Mouse (Mus musculus) adrenal gland, adult 18-20 months (tissue): ENCODE data around the gene Olfr1205. TPM values are rescaled to one million over a fixed set of nuclear protein-coding genes. Genes with fewer than 3 reads are reported as not detected.

Experiments
- DNase-seq, 2 experiments: peaks; one replicate each; pipeline ENCODE4 v3.0.0; 2021 to 2022; ENCODE audit warnings: low spot score in 2 of 2
- long read RNA-seq, 2 experiments: library from polyadenylated mRNA; stranded (forward); transcript quantifications; one replicate each; pipeline ENCODE4 v2.0.0; 2021
- total RNA-seq, 2 experiments: library from RNA; stranded (reverse); gene quantifications; 1 replicate in 1 of 2; 2 replicates in 1 of 2; pipeline ENCODE4 v1.2.3; 2021

Olfr1205 gene
- not detected for total RNA-seq
- long read RNA-seq, experiment 1: 0 reads
- long read RNA-seq, experiment 2: 0 reads

- DNase-seq: no peak
Observed at GRCm38 (mm10) chr2:88829437-88829836, at the start of gene Olfr1205. Olfr1205 (plus strand) TSS chr2:88829737.

- no peak for DNase-seq
Observed at GRCm38 (mm10) chr2:88792736-88793135, 36.8 kb upstream of the Olfr1205 start, which contains the start of gene Olfr1201. Olfr1201 (plus strand) TSS chr2:88793036.

GRCm38 (mm10) chr2:88814196-88814595 is 15.3 kb upstream of the Olfr1205 start, which contains the start of gene Olfr1202:
Olfr1202 (plus strand) TSS chr2:88814496.
- DNase-seq: no peak

DNA sequence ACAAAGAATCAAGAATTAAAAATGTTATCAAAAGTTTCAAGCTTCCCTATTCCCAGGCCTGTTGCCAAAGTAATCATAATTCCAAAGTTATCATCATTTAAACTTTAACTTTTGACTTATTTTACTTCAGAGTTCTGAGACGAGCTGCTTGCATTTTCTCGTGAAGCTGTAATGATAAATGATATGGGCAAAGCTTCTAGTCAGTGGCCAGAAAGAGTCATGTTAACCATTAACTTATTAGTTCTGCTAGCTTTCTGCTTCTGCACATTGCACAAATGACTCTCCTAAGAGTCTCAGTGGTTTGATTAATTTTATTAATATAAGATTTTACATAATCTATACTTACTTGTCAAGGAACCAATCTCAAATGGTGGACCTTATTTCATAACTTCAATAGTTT is 8.9 kb downstream of the Olfr1205 start:
- no peak for DNase-seq

GRCm38 (mm10) chr2:88848992-88849391 is 19.5 kb downstream of the Olfr1205 start, which contains the start of gene Olfr1204:
Olfr1204 (plus strand) TSS chr2:88849292.
- DNase-seq: no peak

- no peak for DNase-seq
Observed at GRCm38 (mm10) chr2:88862931-88863330, 33.4 kb downstream of the Olfr1205 start, which contains the start of gene Olfr1206. Olfr1206 (plus strand) TSS chr2:88863231.

Other genes with a start within 250 kb of the Olfr1205 start
- gene Olfr1189, start 243.3 kb upstream of the Olfr1205 start, total RNA-seq: not detected
- gene Olfr1191-ps1, start 189.2 kb upstream of the Olfr1205 start, total RNA-seq: not detected
- not detected for gene Olfr1192-ps1, start 181.2 kb upstream of the Olfr1205 start, total RNA-seq
- gene Olfr1193, start 154.1 kb upstream of the Olfr1205 start, total RNA-seq: not detected
- gene Olfr1195, start 140.6 kb upstream of the Olfr1205 start, total RNA-seq: not detected
- not detected for gene Olfr1196, start 125.1 kb upstream of the Olfr1205 start, total RNA-seq
- gene Olfr1197, start 97.4 kb upstream of the Olfr1205 start, total RNA-seq: not detected
- not detected for gene Olfr1198, start 78.4 kb upstream of the Olfr1205 start, total RNA-seq
- not detected for gene Olfr1199, start 69.3 kb upstream of the Olfr1205 start, total RNA-seq
- not detected for gene Olfr1200, start 59.2 kb upstream of the Olfr1205 start, total RNA-seq
- not detected for gene Olfr1201, start 36.7 kb upstream of the Olfr1205 start, total RNA-seq
- gene Olfr1202, start 15.2 kb upstream of the Olfr1205 start, total RNA-seq: not detected
- gene Olfr1204, start 19.6 kb downstream of the Olfr1205 start, total RNA-seq: not detected
- not detected for gene Olfr1206, start 33.5 kb downstream of the Olfr1205 start, total RNA-seq
- gene Olfr1208, start 72.6 kb downstream of the Olfr1205 start, total RNA-seq: not detected
- gene Olfr1209, start 85.4 kb downstream of the Olfr1205 start, total RNA-seq: not detected
- gene Olfr1211, start 108.4 kb downstream of the Olfr1205 start, total RNA-seq: not detected
- gene Olfr1212, start 124.2 kb downstream of the Olfr1205 start, total RNA-seq: not detected
- not detected for gene Gm13762, start 150.5 kb downstream of the Olfr1205 start, total RNA-seq
- not detected for gene Olfr1214, start 162.9 kb downstream of the Olfr1205 start, total RNA-seq
- not detected for gene Olfr1215, start 177.2 kb downstream of the Olfr1205 start, total RNA-seq
- gene Olfr1216, start 188.6 kb downstream of the Olfr1205 start, total RNA-seq: not detected
- not detected for gene Olfr1217, start 202.3 kb downstream of the Olfr1205 start, total RNA-seq
- gene Olfr1218, start 231.4 kb downstream of the Olfr1205 start, total RNA-seq: not detected